Mouse (Mus musculus) lung, embryonic 16.5 days (tissue): Measurements from ENCODE around the gene Hyal3. TPM values are rescaled to one million over a fixed set of nuclear protein-coding genes. Genes with fewer than 3 reads are reported as not detected.

ENCODE experiments used
- ATAC-seq: fragments of 200-750 bp; cut with Nextera tagmentation; 2 replicates; pipeline ENCODE4 v1.8.0; 2017; ENCODE audit warnings: low read depth, mild to moderate bottlenecking, moderate library complexity
- H3K27ac ChIP-seq: fragments of 300-500 bp; sonication (generic); 2 replicates; pipeline ENCODE4 v1.5.1; 2014; ENCODE audit warnings: mild to moderate bottlenecking, control low read depth, low read length
- H3K27me3 ChIP-seq: fragments of 300-500 bp; sonication (generic); 2 replicates; pipeline ENCODE4 v1.6.1; 2014; ENCODE audit warnings: low read depth, low read length, mixed read lengths; ENCODE audit not compliant: control insufficient read depth, insufficient read depth
- H3K36me3 ChIP-seq: fragments of 300-500 bp; sonication (generic); 2 replicates; pipeline ENCODE4 v1.6.1; 2014; ENCODE audit warnings: low read length; ENCODE audit not compliant: control insufficient read depth, insufficient read depth
- H3K4me1 ChIP-seq: fragments of 300-500 bp; sonication (generic); replicated peaks from 2 replicates; pipeline ENCODE4 v1.6.1; 2014; ENCODE audit warnings: low read length, mixed read lengths; ENCODE audit not compliant: control insufficient read depth, insufficient read depth
- H3K4me2 ChIP-seq: fragments of 300-500 bp; sonication (generic); 2 replicates; pipeline ENCODE4 v1.6.1; 2014; ENCODE audit warnings: low read depth, low read length, control low read depth
- H3K4me3 ChIP-seq: fragments of 300-500 bp; sonication (generic); 2 replicates; pipeline ENCODE4 v1.5.1; 2014; ENCODE audit warnings: mild to moderate bottlenecking, low read length, control low read depth
- H3K9ac ChIP-seq: fragments of 300-500 bp; sonication (generic); 2 replicates; pipeline ENCODE4 v1.6.1; 2014; ENCODE audit warnings: low read length, control low read depth
- H3K9me3 ChIP-seq: fragments of 300-500 bp; sonication (generic); 2 replicates; pipeline ENCODE4 v1.6.1; 2016; ENCODE audit warnings: low read length; ENCODE audit not compliant: control insufficient read depth
- WGBS: fragments of 180-500 bp; shearing (Covaris S2); extraction: QIAGEN DNeasy Blood & Tissue Kit; methylation state at CpG from one replicate; pipeline ENCODE4 v1.1.7; 2014; 5-methylcytosine and 5-hydroxymethylcytosine counted together
- polyA plus RNA-seq: library from polyadenylated mRNA; unstranded; fragments of >200 nt; fragmentation: Nextera tagmentation; extraction: Ambion mirVana; gene quantifications from 2 replicates; pipeline ENCODE4 v1.2.1, GENCODE M21; 2015

Gene Hyal3
- polyA plus RNA-seq, result 0.97 and 1.6 TPM in 2 replicates

DNA sequence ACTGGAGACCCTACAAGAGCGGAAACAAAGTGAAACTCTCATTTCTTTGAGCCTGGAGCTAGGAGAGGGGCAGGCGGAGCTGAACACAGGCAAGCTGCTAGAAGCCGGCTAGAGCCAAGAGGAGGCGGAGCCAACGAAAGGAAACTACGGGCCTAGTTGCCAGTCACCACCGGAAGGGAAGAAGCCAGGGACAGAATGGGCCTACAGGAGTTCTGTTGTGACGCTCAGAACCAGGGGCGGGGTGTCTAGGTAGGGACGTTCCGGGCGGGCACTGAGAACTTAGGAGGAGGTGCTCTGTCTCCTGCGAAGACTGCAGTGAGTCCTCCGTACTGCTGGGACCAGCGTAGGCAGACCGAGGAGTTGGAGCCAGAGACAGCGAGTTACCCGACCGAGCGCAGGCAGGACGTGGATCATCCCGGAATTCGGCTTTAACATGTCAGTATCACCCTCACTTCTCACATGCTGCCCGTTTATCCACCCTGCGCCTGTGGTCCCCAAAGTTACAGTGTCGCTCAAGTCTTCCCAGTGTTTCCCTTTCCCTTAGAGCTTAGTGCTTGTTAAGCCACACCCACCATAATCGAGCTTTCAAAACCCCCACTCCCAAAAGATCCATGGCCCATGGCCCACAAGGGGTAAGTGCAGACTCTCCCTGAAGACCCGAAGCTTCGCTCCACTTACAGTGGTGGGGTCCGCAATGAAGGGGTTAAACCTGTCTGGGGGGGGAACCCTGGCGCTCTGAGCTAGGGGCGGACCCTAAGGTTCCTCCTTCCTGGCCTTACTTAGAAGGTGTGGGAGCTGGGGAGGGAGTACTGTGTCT lies at the start of gene Hyal3:
Gene Hyal3 (plus strand): TSS at position 318 of the 817 bp plus-strand sequence.
- WGBS, result under 1% methylated on average over 32 of the region's 32 CpGs
- Histone ChIP-seq H3K4me3 (peak within 1 kb of the TSS; percentile 72), H3K9me3 (no peaks in the 10 kb centered on the region), H3K36me3 (0 out of 2 replicates have a peak, but pooled peaks cover 4% of the 10 kb centered on the region), H3K4me2 (peak within 1 kb of the TSS; percentile 86), H3K4me1 (peaks cover 34% of the 10 kb centered on the region), H3K27me3 (no peaks in the 10 kb centered on the region), H3K9ac (peak within 1 kb of the TSS; percentile 83), H3K27ac (peak within 1 kb of the TSS; percentile 97)
- peak; percentile 82 for ATAC-seq

- Histone ChIP-seq H3K9me3 (no peaks in the 10 kb centered on the region), H3K4me2 (peak within 1 kb of the TSS; percentile 95), H3K27me3 (no peaks in the 10 kb centered on the region), H3K36me3 (peaks cover 13% of the 10 kb centered on the region), H3K27ac (peak within 1 kb of the TSS; percentile 74), H3K4me3 (peak within 1 kb of the TSS; percentile 86), H3K4me1 (peaks cover 21% of the 10 kb centered on the region), H3K9ac (peak within 1 kb of the TSS; percentile 90)
- ATAC-seq, result peak; percentile 99
- under 1% methylated on average over 48 of the region's 48 CpGs for WGBS
Measured at GRCm38 (mm10) chr9:107533791-107534407, 46.7 kb upstream of the Hyal3 start, which contains the start of gene Tmem115. Gene Tmem115 (plus strand): TSS chr9:107533945.

DNA sequence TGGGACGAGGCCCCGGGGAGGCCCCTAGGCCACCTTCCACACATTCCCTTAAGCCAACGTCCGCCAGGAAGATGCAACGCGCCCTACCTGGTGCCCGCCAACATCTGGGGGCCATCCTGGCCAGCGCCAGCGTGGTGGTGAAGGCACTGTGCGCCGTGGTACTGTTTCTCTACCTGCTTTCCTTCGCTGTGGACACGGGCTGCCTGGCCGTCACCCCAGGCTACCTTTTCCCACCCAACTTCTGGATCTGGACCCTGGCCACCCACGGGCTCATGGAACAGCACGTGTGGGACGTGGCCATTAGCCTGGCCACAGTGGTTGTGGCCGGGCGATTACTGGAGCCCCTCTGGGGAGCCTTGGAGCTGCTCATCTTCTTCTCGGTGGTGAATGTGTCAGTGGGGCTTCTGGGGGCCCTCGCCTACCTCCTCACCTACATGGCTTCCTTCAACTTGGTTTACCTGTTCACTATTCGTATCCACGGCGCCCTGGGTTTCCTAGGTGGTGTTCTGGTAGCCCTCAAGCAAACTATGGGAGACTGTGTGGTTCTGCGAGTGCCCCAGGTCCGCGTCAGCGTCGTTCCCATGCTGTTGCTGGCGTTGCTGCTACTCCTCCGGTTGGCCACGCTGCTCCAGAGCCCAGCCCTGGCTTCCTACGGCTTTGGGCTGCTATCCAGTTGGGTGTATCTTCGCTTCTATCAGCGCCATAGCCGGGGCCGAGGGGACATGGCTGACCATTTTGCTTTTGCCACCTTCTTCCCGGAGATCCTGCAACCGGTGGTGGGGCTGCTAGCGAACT lies 46.0 kb upstream of the Hyal3 start:
- peak overlapping the region; percentile 90 for H3K9ac ChIP-seq
- H3K9me3 ChIP-seq, result no peaks in the 10 kb centered on the region
- ATAC-seq, result peak; percentile 1
- H3K27ac ChIP-seq, result peak overlapping the region; percentile 74
- H3K36me3 ChIP-seq, result peaks cover 19% of the 10 kb centered on the region
- WGBS, result under 1% methylated on average over 40 of the region's 40 CpGs
- peak overlapping the region; percentile 86 for H3K4me3 ChIP-seq
- H3K4me1 ChIP-seq, result peaks cover 21% of the 10 kb centered on the region
- peak overlapping the region; percentile 95 for H3K4me2 ChIP-seq
- no peaks in the 10 kb centered on the region for H3K27me3 ChIP-seq

DNA sequence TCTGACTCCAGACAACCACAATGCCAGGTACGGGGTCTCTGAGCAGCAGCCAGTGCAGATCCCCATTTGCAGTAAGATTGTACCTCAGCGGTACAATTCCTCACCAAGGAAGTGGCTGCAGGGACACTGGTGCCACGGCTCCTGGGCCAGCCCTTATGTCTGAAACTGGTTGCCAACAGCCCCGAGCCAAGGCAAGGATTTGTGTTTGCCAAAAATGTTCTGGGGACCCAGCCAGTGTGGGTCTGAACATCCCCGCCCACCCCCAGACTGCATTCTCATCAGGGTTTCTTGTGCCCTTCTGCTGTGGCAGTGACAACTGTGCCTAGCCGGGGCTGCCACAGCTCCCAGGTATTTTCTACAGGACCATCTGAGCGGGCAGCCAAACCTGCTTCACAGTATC lies 42.4 kb upstream of the Hyal3 start:
- Histone ChIP-seq H3K4me2 (no peak overlapping the region), H3K4me3 (no peak overlapping the region), H3K9me3 (no peaks in the 10 kb centered on the region), H3K36me3 (peaks cover 23% of the 10 kb centered on the region), H3K27me3 (no peaks in the 10 kb centered on the region), H3K27ac (no peak overlapping the region), H3K9ac (no peak overlapping the region), H3K4me1 (peaks cover 36% of the 10 kb centered on the region)
- WGBS, result 86% methylated on average over 7 of the region's 7 CpGs
- ATAC-seq, result no peak

DNA sequence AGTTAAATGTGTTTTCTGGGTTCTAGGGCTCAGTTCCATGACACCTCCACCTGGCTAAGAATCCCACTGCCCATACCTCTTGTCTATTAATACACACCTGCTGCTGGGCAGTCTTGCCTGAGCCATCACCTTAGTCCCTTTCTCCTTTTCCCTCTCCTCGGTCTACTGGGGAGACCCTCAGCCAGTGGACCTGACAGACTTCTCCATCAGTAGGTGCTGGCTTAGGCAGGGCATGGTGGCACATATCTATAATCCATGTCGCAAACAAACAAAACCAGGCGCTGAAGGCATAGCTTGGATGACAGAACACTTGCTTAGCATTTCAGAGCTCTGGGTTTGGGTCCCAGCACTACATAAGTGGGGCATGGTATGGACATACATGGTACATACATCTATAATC lies 41.9 kb upstream of the Hyal3 start:
- H3K9me3 ChIP-seq, result no peaks in the 10 kb centered on the region
- H3K27me3 ChIP-seq, result no peaks in the 10 kb centered on the region
- no peak overlapping the region for H3K27ac ChIP-seq
- ATAC-seq, result no peak
- H3K36me3 ChIP-seq, result peaks cover 23% of the 10 kb centered on the region
- H3K4me1 ChIP-seq, result peaks cover 36% of the 10 kb centered on the region
- WGBS, result 88% methylated on average over 3 of the region's 3 CpGs
- no peak overlapping the region for H3K4me3 ChIP-seq
- H3K4me2 ChIP-seq, result no peak overlapping the region
- H3K9ac ChIP-seq, result no peak overlapping the region

- no peak overlapping the region for H3K27ac ChIP-seq
- no peaks in the 10 kb centered on the region for H3K9me3 ChIP-seq
- WGBS, result 90% methylated on average over 8 of the region's 8 CpGs
- no peaks in the 10 kb centered on the region for H3K27me3 ChIP-seq
- H3K4me2 ChIP-seq, result no peak overlapping the region
- no peak for ATAC-seq
- peaks cover 36% of the 10 kb centered on the region for H3K4me1 ChIP-seq
- no peak overlapping the region for H3K4me3 ChIP-seq
- no peak overlapping the region for H3K9ac ChIP-seq
- peaks cover 32% of the 10 kb centered on the region for H3K36me3 ChIP-seq
Measured at GRCm38 (mm10) chr9:107539940-107540339, 40.7 kb upstream of the Hyal3 start.

- peaks cover 33% of the 10 kb centered on the region for H3K4me1 ChIP-seq
- H3K36me3 ChIP-seq, result peaks cover 32% of the 10 kb centered on the region
- no peak overlapping the region for H3K27ac ChIP-seq
- no peak overlapping the region for H3K4me3 ChIP-seq
- H3K9me3 ChIP-seq, result no peaks in the 10 kb centered on the region
- ATAC-seq, result no peak
- H3K9ac ChIP-seq, result no peak overlapping the region
- no peak overlapping the region for H3K4me2 ChIP-seq
- no peaks in the 10 kb centered on the region for H3K27me3 ChIP-seq
- 52% methylated on average over 4 of the region's 4 CpGs for WGBS
Measured at GRCm38 (mm10) chr9:107540420-107540819, 40.2 kb upstream of the Hyal3 start.

- peak overlapping the region; percentile 67 for H3K4me3 ChIP-seq
- H3K9ac ChIP-seq, result peak overlapping the region; percentile 81
- peaks cover 27% of the 10 kb centered on the region for H3K4me1 ChIP-seq
- H3K4me2 ChIP-seq, result peak overlapping the region; percentile 93
- no peak for ATAC-seq
- peak overlapping the region; percentile 24; the same call in 1 of the 2 replicates for H3K27ac ChIP-seq
- H3K27me3 ChIP-seq, result no peaks in the 10 kb centered on the region
- H3K9me3 ChIP-seq, result no peaks in the 10 kb centered on the region
- peaks cover 32% of the 10 kb centered on the region for H3K36me3 ChIP-seq
- 23% methylated on average over 10 of the region's 10 CpGs for WGBS
Measured at GRCm38 (mm10) chr9:107541005-107541404, 39.6 kb upstream of the Hyal3 start.
